Mouse (Mus musculus) ovary, postnatal 10 days (tissue): ENCODE data around the gene Gm21915.

Experiments used
- DNase-seq: peaks from one replicate; pipeline ENCODE4 v3.0.0; 2022; ENCODE audit warnings: low spot score

Gm21915 gene

GRCm38 (mm10) chr9:40670313-40670712 lies at the start of gene Gm21915:
Gene Gm21915, plus strand, starts transcription at chr9:40670613.
- no peak for DNase-seq

GRCm38 (mm10) chr9:40622265-40622664 lies 48.1 kb upstream of the Gm21915 start:
- no peak for DNase-seq

GRCm38 (mm10) chr9:40622793-40623192 lies 47.6 kb upstream of the Gm21915 start:
- no peak for DNase-seq

- DNase-seq: no peak
These were observed 45.1 kb upstream of the Gm21915 start for GRCm38 (mm10) chr9:40625341-40625740.

GRCm38 (mm10) chr9:40626566-40626965 lies 43.8 kb upstream of the Gm21915 start:
- no peak for DNase-seq

- no peak for DNase-seq
These were observed 43.2 kb upstream of the Gm21915 start for GRCm38 (mm10) chr9:40627146-40627713.

- no peak for DNase-seq
These were observed 42.0 kb upstream of the Gm21915 start for GRCm38 (mm10) chr9:40628130-40629069.

GRCm38 (mm10) chr9:40629441-40629840 lies 41.0 kb upstream of the Gm21915 start:
- DNase-seq: no peak

- no peak for DNase-seq
These were observed 39.3 kb upstream of the Gm21915 start for GRCm38 (mm10) chr9:40631101-40631500.

- no peak for DNase-seq
These were observed 38.9 kb upstream of the Gm21915 start for GRCm38 (mm10) chr9:40631505-40631904.

GRCm38 (mm10) chr9:40636054-40636453 lies 34.4 kb upstream of the Gm21915 start:
- peak; percentile 36 for DNase-seq

- DNase-seq: no peak
These were observed 32.6 kb upstream of the Gm21915 start for GRCm38 (mm10) chr9:40637705-40638393.

- no peak for DNase-seq
These were observed 31.9 kb upstream of the Gm21915 start for GRCm38 (mm10) chr9:40638394-40639049.

GRCm38 (mm10) chr9:40639536-40640187 lies 30.8 kb upstream of the Gm21915 start:
- DNase-seq: no peak

GRCm38 (mm10) chr9:40641318-40641717 lies 29.1 kb upstream of the Gm21915 start:
- DNase-seq: no peak

GRCm38 (mm10) chr9:40642470-40643220 lies 27.8 kb upstream of the Gm21915 start:
- no peak for DNase-seq

GRCm38 (mm10) chr9:40649444-40649843 lies 21.0 kb upstream of the Gm21915 start:
- DNase-seq: no peak

GRCm38 (mm10) chr9:40649983-40650382 lies 20.4 kb upstream of the Gm21915 start:
- no peak for DNase-seq

- no peak for DNase-seq
These were observed 19.1 kb upstream of the Gm21915 start for GRCm38 (mm10) chr9:40651239-40651859.

GRCm38 (mm10) chr9:40652757-40653156 lies 17.7 kb upstream of the Gm21915 start:
- DNase-seq: no peak
